Mouse (Mus musculus) spleen, adult 2 months (tissue): Measurements from ENCODE around the gene Ppm1n.

Experiments
- CTCF ChIP-seq: fragments of 200-500 bp; IDR thresholded peaks from 2 replicates; pipeline ENCODE4 v1.5.1; 2011; ENCODE audit warnings: mild to moderate bottlenecking, inconsistent platforms; ENCODE audit not compliant: insufficient read depth, insufficient read length, insufficient replicate concordance; ENCODE audit errors: extremely low read depth
- POLR2A ChIP-seq: fragments of 200-500 bp; IDR thresholded peaks from 2 replicates; pipeline ENCODE4 v1.6.1; 2011; ENCODE audit warnings: low read depth, low read length, inconsistent platforms

DNA sequence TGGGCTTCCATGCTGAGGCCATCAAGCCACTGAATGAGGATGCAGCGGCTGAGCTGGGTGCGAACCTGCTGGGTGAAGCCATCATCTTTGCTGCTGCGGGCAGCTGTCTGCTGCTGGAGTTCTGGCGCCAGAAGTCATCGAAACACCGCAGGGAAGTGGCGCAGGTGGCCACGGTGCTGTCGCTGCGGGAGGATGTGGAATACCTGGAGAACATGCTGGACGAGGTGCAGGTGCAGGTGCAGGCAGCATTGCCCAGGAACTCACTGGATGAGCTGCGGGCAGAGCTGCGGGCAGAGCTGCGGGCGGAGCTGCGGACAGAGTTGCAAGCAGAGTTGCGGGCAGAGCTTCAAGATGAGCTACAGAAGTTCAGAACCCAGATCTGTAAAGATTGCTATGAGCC is 24.5 kb downstream of the Ppm1n start:
- TF ChIP-seq CTCF (no peak), POLR2A (no peak)
